Mouse (Mus musculus): ENCODE measurements around the gene Runx1.

Runx1 gene

DNA sequence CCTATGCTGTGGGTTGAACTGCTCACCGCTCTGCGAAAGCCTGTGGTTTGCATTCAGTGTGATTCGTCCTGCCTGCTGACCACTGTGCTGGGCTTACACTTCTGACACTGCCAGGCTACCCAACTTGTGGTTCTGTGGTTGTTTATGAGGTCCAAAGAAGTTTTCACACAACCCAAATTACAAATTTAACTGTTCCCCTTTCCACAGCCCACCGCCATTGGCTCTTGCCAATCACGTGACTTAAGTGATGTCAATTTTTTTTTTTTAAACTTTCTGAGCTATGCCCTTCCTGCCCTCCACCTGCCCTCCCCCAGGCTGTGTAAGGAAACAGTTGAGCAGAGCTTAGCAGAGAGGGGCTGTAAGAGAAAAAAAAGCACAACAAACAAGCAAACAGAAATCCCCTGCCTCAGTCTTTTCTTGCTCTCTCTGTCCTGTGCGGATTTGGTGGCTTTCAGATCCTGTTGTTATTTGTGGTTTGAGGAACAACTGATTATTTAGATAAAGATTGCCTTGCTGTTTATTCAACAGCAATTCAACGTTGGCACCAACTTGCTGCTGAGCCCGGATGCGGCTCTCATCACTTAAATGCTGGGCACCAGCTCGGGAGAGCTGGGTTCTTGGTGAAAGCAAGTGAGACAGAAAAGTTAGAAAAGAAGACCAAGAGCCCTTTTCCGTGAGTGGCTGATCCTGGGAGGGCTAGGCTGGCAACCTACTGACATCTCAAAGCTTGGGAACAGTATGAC, at the start of gene Runx1:
TSS of gene Runx1 (minus strand) at position 242 of the 743 bp plus-strand sequence.
- in situ Hi-C loops (cut with MboI, MseI), result loop anchor here in 1 of 2 experiments (5.0 kb wide), 1 partner anchor 36 kb away; no protein-coding TSS in a partner anchor

DNA sequence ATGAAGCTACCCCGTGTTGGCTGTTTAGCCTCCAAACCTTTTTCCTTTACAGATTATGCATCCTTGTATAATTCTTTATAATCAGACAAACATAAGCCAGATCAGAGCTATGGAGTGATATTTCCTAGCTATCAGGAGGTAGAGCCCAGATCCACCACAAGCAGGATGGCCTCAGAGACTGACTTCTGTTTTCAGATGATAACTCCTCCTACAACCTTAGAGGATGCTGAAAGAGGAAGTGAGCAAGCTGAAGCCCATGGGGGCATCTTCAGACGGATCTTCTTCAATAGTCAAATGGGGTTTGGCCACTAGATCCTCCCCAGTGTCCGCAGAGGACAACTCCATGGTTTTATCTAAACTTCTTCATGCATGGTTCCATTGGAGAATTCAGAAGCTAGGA, 48.1 kb upstream of the Runx1 start:
- in situ Hi-C loops (cut with MboI, MseI), result loop anchor here in 1 of 2 experiments (25.0 kb wide), 1 partner anchor 712 kb away; no protein-coding TSS in a partner anchor

DNA sequence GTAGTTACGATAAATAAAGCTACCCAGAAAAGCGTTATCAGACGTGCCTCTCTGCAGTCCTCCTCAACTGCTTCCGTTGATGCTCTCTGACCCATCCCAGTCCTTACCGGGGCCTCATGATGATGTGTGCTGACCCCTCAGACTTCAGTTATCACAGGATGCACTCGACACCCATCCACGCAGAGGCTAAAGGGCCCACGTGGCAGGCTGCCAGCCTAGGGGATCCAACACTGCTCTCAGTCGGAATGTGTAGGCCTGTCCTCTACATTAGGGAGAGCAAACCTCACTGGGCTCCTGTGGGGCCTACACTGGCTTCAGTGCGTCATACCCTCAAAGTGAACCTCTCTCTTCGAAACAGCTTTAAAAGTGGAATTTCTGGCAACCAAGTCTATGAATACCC, 45.8 kb upstream of the Runx1 start:
- in situ Hi-C loops (cut with MboI, MseI), result loop anchor here in 1 of 2 experiments (25.0 kb wide), 1 partner anchor 709 kb away; no protein-coding TSS in a partner anchor

DNA sequence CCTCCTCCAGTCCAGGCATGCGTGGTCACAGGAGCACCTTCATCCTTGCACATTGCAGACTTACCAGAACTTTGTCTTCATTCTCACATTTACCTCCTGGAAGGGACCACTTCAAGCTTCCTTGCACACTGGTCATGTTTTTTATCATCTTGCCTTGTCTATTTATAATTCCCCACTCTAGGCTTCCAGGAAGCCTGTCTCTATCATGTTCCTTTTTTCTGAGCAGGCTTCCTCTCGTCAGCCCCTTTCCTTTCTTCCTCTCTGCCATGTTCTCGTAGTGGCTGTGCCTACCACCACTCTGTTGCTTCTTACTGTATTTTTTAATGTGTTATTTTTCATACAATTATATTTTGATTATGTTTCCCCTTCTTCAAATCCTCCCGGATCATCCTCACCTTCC, 42.6 kb upstream of the Runx1 start:
- in situ Hi-C loops (cut with MboI, MseI), result loop anchor here in 1 of 2 experiments (5.0 to 25.0 kb wide), 2 partner anchors 244 to 706 kb away; no protein-coding TSS in a partner anchor

DNA sequence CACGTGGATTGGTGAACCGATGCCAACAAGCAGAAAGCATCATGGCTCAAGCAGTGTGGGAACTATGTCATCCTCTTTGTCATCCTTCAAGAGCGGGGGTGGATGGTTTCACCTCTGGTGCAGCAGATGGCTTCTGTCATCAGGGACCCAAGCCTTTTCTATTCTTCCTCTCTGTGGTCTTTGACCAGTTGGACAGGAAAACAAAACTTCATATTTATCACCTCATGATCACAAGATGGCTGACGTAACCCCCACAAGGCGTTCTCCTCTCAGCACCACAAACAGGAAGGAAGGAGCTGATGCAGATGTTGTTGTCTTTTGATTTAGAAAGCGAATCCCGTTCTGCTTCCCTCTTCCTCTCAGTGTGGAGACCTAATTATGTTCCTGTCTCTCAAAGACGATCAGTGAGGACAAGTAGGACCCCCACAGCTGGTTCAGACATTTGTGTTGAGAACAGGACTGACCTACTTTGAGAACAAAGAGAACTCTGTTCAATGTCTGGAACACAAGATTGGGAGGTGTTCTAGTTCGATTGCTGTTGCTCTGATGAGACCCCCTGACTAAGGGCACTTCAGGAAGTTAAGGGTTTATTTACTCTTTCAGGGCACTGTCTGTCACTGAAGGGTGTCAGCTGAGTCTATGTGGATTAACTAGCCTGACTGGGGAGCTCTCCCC, 41.4 kb upstream of the Runx1 start:
- in situ Hi-C loops (cut with MboI, MseI), result loop anchor here in 1 of 2 experiments (5.0 to 25.0 kb wide), 2 partner anchors 245 to 705 kb away; no protein-coding TSS in a partner anchor

DNA sequence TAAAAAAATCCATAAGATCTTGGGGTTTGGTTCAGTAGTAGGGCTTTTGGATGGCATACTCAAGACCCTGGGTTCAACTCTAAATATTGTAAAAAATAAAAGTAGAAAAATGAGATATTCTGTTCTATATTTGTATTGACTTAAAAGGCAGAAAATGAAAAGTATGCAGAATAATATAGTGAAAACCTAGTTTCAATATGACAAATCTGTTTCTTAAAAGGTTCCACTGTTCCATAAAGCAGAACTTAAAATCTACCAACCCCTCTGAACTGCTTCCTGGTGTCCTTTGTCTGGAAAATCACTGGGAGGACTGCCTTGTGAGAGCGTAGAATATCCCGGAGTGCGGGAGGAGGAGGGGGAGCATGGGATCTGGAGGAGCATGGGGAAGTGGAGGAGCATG, 39.4 kb upstream of the Runx1 start:
- in situ Hi-C loops (cut with MboI, MseI), result loop anchor here in 1 of 2 experiments (5.0 to 25.0 kb wide), 2 partner anchors 247 to 703 kb away; no protein-coding TSS in a partner anchor

DNA sequence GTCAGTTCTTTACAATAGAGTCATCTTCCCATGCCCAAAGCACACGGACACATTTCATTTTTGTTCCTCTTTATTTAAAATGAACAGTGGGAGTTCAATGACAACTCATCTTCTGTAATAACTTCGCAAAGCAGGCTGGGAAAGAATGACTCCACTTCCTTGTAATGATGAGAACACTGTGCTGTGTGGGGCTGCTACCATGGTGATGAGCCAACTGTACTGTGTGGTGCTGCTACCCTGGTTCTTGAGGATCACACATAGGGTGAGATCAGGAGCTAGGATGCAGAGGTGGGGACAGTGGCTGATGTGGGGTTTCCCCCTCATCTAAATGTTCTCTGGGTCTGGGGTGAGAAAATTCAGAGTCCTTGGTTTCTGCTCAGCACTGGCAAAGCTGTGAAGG, 38.2 kb upstream of the Runx1 start:
- in situ Hi-C loops (cut with MboI, MseI), result loop anchor here in 1 of 2 experiments (5.0 to 25.0 kb wide), 3 partner anchors 37 to 702 kb away; partner anchors contain the start of gene Runx1

DNA sequence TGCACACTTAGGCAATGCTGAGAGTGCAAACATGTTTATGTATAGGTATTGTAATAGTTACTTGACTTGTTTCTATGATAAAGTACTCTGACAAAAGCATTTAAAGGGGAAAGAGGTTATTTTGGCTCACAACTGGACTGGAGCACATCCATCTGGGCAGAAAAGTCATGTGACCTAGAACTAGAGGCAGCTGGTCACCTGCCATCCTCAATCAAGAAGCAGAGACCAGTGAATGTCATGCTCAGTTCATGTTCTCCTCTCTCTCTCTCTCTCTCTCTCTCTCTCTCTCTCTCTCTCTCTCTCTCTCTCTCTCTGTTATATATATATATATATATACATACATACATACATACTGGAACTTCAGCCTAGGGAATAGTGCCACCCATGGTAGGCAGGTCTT, 37.2 kb upstream of the Runx1 start:
- in situ Hi-C loops (cut with MboI, MseI), result loop anchor here in 1 of 2 experiments (5.0 to 25.0 kb wide), 3 partner anchors 36 to 701 kb away; partner anchors contain the start of gene Runx1

DNA sequence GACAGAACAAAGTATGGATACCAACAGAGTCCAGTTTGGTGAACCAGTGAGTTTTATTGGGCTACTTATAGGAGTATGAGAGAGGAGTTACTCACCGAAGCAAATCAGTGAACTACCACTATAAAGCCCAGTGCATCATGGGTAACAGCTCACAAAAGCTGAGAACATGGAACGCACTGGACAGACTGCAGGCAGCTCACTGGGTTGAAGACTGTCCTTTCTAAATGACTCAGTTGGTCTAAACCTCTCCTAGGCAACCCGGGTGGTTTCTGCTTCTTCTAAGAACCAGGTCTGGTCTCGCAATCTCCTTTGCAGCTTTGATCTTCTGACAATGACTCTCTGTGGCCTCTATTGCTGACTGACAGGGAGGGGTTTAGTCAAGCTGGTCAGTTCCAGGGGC, 36.5 kb upstream of the Runx1 start:
- in situ Hi-C loops (cut with MboI, MseI), result loop anchor here in 1 of 2 experiments (5.0 to 25.0 kb wide), 3 partner anchors 35 to 700 kb away; partner anchors contain the start of gene Runx1

DNA sequence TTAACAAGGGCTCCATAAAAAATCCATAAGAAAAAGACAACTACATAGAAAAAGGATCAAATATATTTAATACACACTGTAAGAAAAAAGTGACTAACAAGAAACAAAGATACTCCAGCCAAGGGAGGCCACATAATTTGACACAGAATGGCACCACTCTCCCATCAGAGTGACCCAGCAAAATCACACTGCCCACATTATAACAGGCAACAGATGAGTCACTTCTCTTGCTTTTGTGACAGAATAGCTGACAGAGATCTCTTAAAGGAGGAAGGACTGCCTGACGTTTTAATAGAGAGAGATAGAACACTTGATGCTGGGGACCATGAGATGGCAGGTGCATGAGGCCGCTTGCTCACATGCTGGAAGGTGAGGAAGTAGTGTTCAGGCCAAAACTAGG, 35.6 kb upstream of the Runx1 start:
- in situ Hi-C loops (cut with MboI, MseI), result loop anchor here in 1 of 2 experiments (5.0 to 25.0 kb wide), 3 partner anchors 34 to 699 kb away; partner anchors contain the start of gene Runx1

DNA sequence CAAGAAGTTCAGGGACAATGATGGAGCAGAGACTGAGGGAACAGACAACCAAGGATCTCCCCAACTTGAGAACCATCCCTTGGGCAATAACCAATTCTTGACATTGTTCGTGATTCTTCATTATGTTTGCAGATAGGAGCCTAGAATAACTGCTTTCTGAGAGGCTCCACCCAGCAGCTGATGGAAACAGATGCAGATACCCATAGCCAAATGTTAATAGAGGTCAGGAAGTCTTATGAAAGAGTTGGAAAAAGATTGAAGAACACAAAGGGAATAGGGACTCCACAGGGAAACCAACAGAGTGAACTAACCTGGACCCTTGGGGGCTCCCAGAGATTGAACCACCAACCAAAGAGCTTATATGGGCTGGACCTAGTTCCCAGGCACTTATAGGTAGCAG, 34.7 kb upstream of the Runx1 start:
- in situ Hi-C loops (cut with MboI, MseI), result loop anchor here in 1 of 2 experiments (5.0 to 25.0 kb wide), 3 partner anchors 33 to 698 kb away; partner anchors contain the start of gene Runx1

DNA sequence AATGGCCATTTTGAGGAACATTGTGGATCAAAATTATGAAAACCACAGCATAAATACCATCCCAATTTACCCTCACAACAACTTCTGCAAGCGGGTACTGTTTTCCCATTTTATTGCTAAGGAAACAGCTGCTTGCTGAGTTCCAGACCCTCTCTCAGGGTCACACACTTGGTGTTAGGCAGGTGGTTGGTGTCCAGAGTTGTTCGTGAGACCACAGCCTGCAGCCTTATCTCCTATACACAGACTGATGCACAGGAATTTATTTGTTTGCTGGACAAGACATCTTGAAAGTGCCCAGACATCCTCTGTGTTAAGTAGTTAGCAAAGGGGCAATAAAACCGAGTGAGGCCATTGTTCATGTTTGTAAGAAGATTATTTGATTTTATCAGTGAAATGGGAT, 30.8 kb upstream of the Runx1 start:
- in situ Hi-C loops (cut with MboI, MseI), result loop anchor here in 1 of 2 experiments (25.0 kb wide), 1 partner anchor 694 kb away; no protein-coding TSS in a partner anchor

DNA sequence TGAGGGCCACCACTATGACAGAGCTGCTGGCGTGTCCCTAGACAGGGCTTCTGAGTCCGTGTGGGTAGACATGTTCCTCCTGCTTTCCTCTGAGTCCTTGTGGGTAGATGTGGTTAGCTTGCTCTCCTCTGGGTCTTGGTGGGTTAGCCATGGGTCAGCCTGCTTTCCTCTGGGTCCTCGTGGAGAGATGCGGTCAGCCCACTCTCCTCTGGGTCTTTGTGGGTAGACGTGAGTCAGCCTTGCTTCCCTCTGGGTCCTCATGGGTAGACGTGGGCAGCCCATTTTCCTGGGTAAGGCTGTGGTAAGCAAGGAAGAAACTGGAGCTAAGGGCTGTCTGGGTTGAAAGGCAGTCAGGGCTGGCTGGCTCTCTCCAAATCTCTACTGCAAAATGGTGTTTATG, 26.3 kb upstream of the Runx1 start:
- in situ Hi-C loops (cut with MboI, MseI), result loop anchor here in 1 of 2 experiments (25.0 kb wide), 1 partner anchor 690 kb away; no protein-coding TSS in a partner anchor

DNA sequence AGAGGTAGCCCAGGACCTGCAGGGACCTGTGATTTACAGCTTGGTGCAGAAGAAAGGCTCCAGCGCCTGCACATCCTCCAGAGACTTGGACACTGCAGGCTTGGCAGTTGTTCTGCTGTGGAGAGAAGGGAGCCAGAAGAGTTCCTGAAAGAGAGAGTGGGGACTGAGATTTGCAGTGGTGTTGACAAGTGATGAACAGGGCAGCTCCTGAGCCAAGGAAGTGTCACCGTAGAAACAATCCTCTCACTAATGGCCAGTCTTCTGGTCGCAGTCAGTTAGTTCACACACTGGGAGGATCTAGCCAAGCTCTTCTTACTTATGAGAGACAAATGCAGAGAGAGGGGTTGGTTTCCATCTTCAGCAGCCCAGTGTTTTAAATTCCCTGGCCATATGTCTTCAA, 24.5 kb upstream of the Runx1 start:
- in situ Hi-C loops (cut with MboI, MseI), result loop anchor here in 1 of 2 experiments (25.0 kb wide), 1 partner anchor 688 kb away; no protein-coding TSS in a partner anchor

DNA sequence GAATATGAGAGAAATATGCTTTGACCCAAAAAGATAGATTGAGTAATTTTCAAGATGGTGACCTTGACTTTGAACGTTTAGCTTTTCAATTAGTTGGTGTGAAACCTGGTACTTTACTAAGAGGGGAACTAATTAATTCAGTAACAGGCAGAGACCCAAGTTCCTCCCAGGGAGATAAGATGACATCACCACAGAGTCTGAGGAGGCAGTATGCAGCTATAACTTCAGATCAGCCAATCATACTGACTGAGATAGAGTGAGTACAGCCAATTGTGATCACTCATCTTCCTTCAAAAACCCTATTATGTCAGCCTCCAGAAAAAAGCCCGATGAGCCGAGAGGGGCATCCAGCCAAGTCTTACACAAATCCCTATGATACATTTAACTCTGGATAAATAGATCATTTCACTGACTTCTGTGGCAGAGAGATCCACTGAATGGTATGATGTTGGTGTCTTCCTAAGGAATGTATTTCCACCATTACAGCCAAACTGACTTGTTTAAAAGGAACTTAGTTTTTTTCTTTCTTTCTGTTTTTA, 21.9 kb upstream of the Runx1 start:
- in situ Hi-C loops (cut with MboI, MseI), result no loop called here

DNA sequence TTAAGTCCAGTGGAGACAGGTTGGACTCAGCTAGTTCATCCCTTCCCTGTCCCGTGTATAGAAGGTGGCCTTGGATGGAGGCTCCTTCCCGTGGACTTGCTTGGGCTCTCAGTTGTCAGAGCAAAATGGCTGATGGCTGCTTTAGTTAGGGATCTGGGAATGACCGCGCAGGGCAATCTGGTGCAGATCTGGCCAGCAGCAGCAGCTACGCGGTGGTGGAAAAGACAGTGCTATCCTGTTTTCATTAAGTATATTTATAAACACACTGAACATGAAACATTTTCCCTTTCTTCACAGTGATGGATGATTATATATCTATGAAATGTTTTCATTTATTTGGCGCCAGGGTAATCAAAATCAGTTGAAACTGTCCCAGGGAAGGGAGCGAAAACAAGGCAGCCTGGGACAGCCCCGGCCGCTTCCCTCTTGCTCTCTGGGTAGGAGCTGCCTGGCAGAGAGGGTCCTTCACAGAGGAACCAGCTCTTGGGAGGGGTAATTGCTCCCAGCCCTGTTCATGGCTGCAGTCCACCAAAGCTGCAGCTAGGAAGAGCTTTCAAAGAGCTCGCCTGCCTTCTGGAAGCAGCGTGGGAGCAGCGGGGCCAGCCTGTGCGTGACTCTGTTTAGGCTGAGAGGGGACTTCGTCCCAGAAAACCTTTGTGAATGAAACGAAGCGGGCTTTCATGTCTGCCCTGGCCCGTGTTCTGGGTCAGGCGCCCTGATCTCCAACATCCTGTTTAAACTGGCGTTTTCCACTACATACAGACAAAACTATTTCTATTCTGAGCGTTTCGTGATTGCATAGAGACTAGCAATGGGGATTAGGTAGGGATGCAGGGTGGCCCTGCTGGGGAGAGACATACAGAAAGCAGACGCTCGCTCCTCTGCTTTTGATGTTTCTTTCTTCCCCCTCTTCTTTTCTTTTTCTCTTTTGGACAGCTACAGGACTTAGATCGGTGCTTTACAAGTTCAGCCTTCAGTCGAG, 19.6 kb upstream of the Runx1 start:
- in situ Hi-C loops (cut with MboI, MseI), result no loop called here

DNA sequence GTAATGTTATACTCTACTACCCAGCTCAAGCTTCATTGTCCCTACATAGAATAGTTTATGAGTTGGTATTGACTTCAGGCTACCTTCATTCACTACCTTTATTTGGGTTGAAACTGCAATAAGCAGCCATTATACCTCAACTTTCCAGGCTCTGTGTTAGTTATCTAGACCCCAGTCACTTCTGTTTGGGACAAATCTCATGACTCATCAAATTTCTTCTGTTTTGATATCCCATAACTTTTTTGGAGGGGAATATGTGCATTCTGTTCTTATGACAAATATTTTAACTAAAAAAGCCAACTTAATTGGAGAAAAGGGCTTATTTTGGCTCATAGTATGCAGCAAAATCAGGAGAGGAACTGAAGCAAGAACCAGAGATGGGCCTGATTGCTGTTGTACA, 12.8 kb upstream of the Runx1 start:
- in situ Hi-C loops (cut with MboI, MseI), result no loop called here

DNA sequence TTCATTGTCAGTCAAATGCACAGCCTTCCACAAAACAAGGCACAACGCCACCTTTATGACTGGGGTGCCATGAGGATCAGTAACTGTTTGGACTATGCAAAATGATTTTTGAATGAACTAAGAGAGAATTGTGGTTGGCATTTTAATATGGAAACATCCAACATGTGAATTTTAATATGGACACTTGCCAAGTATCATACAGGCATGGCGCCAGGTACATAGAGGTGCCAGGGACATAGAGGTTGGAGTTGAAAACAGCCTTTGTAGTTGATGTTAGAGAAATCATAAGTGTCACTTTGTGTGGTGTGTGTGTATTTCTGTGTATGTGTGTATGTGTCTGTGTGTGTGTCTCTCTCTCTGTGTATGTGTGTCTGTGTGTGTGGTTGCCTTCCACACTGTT, 5.4 kb upstream of the Runx1 start:
- in situ Hi-C loops (cut with MboI, MseI), result no loop called here

DNA sequence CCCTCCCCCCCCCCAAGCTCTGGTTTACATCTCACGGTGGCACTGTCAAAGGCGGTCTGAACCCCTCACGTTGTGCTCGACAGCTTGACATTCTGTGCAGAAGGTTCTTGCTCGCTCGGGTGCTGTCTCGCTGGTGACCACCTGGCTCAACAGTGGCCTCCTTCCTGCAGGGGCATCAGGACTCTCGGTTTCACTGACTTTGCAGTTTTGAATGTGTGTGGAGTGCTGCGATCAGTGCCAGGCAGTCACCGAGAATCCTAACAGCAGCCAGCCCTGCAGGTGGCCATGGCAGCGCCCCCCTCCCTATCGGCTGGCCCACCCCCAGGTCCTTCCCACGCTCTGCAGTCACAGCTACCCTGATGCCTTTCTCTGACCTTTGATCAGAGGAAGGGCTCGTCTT, 4.5 kb upstream of the Runx1 start:
- in situ Hi-C loops (cut with MboI, MseI), result no loop called here

DNA sequence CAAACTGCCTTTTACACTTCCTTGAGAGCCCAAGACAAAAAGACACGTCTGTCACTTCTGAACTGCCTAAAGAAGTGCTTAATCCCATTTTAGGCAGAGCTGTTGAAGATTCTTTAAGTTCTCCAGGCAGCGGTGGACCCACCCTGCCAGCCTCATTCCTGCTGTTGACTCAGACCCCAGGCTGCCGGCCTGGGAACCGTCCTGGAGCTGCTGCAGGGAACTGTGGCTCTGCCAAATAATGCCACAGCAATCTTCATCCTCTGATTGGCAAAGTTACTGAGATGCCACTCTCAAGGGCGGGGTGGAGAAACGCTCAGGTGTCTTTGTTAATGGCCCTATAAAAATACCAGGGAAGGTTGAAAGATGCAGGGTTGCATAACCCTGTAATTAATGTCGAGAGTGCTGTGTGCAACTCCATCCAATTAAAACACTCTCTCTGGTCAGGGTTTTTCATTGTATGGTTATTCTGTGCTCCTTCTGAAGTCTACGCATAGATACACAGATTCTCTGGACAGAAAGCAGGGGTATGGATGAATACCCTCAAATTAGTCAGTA, 2.4 kb upstream of the Runx1 start:
- in situ Hi-C loops (cut with MboI, MseI), result loop anchor here in 1 of 2 experiments (5.0 kb wide), 1 partner anchor 34 kb away; no protein-coding TSS in a partner anchor
